Mouse (Mus musculus): ENCODE results near the gene Antxrl. TPM values are rescaled to one million over a fixed set of nuclear protein-coding genes. Genes with fewer than 3 reads are reported as not detected.

Antxrl gene
- total and polyA plus RNA-seq, 2 experiments = not detected

DNA sequence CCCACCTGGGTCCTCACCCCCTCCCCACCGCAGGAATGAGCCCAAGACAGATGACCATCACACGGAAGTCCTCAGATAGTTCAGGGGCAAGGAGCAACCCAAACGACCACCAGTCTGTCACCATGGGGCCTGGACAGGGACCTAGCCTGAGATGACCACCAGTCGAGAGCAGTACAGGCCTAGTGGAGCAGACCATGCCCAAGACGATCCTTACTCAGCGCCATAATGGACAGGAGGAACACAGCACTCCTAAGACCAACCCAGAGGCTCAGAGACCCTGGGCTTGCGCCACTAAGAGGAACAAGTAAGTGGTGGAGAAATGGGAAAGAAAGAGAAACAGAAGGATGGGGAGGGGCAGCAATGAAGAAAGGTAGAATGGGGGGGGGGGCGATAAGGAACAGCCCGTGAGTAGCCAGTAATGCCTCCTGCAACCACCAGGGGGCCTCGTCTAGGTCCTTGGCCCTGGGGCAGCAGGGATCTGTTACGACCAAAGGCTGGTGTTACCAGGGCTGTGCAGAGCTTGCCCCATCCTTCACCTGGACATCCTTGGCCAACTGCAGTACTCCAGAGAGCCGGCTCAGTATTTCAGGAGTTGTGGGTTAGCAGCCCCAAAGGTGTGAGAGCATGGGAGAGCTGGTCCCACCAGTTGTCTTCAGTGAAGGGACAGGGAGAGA, 54.0 kb downstream of the Antxrl start:
- 54% methylated on average over 12 of the region's 12 CpGs for WGBS

DNA sequence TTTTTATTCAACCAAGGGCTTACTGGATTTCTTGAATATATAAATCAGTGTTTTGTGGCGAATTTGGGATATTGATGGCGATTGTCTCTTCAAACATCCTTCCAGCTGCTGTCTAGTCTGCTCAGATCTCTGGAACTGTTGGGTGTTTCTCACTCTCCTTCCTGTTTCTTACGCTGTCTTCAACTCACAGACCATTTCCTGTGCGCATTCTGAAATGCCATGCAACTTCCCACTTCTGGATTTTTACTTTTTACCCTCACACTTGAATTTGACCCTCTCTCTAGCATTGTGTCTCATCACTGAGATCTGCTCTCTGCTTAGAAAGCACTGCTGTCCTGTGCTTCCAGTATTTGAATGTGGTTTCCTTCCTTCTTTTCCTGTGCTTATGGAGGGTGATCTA, 55.1 kb downstream of the Antxrl start:
- Histone ChIP-seq H3K4me3 (ENCODE audit: insufficient read depth, low read depth, low read length) (no peak overlapping the region), H3K27ac (replicated peaks; ENCODE audit: insufficient read depth, low read depth, low read length) (no peak overlapping the region), H3K9ac (ENCODE audit: low read depth, low read length) (no peak overlapping the region), H3K36me3 (ENCODE audit: control insufficient read depth, insufficient read depth, low read length) (no peaks in the 10 kb centered on the region), H3K27me3 (ENCODE audit: control insufficient read depth, insufficient read depth, low read length) (no peaks in the 10 kb centered on the region), H3K79me2 (ENCODE audit: control insufficient read depth, insufficient read depth, low read length) (no peaks in the 10 kb centered on the region), H3K4me1 (ENCODE audit: control insufficient read depth, insufficient read depth, low read length) (no peaks in the 10 kb centered on the region)
- no peak for TF ChIP-seq CTCF (IDR thresholded peaks at IDR 0.05; ENCODE audit: low read depth, low read length)
- no peak for TF ChIP-seq POLR2A (IDR thresholded peaks at IDR 0.05; ENCODE audit: extremely low read depth, insufficient read depth, low read length)
- WGBS = 76% methylated on average over 4 of the region's 4 CpGs
- DNase-seq (ENCODE audit: extremely low read depth, low read depth, low spot score) = no peak

More for the DNA sequence above, 54.0 kb downstream of the Antxrl start:
- Histone ChIP-seq H3K27ac (replicated peaks; ENCODE audit: insufficient read depth, low read depth, low read length) (no peak overlapping the region), H3K36me3 (ENCODE audit: control insufficient read depth, insufficient read depth, low read length) (no peaks in the 10 kb centered on the region), H3K9ac (ENCODE audit: low read depth, low read length) (no peak overlapping the region), H3K4me3 (ENCODE audit: insufficient read depth, low read depth, low read length) (no peak overlapping the region), H3K79me2 (ENCODE audit: control insufficient read depth, insufficient read depth, low read length) (no peaks in the 10 kb centered on the region), H3K4me1 (ENCODE audit: control insufficient read depth, insufficient read depth, low read length) (no peaks in the 10 kb centered on the region), H3K27me3 (ENCODE audit: control insufficient read depth, insufficient read depth, low read length) (no peaks in the 10 kb centered on the region)
- no peak for TF ChIP-seq POLR2A (IDR thresholded peaks at IDR 0.05; ENCODE audit: extremely low read depth, insufficient read depth, low read length)
- peak; percentile 77 for TF ChIP-seq CTCF (IDR thresholded peaks at IDR 0.05; ENCODE audit: low read depth, low read length)
- peak; percentile 5 for DNase-seq (ENCODE audit: extremely low read depth, low read depth, low spot score)

DNA sequence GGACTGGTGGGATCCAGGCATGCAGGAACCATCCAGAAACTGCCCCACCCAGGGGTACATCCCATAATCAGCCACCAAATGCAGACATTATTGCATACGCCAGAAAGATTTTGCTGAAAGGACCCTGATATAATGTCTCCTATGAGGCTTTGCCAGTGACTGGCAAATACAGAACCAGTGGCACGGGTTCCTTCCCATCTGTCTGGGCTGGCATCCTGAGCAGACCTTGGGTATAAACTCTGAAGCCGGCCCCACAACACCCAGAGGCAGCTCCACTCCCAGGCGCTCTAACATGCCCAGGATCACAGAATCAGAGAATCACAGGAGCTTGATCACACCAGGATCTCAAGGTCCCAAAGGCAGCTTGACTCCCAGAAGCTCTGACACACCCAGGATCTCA, 61.8 kb downstream of the Antxrl start:
- no peak for DNase-seq (ENCODE audit: extremely low read depth, low read depth, low spot score)
- H3K4me3 ChIP-seq (ENCODE audit: insufficient read depth, low read depth, low read length) = no peak overlapping the region
- H3K79me2 ChIP-seq (ENCODE audit: control insufficient read depth, insufficient read depth, low read length) = no peaks in the 10 kb centered on the region
- no peak overlapping the region for H3K27ac ChIP-seq (replicated peaks; ENCODE audit: insufficient read depth, low read depth, low read length)
- no peak overlapping the region for H3K9ac ChIP-seq (ENCODE audit: low read depth, low read length)
- H3K4me1 ChIP-seq (ENCODE audit: control insufficient read depth, insufficient read depth, low read length) = no peaks in the 10 kb centered on the region
- TF ChIP-seq CTCF (IDR thresholded peaks at IDR 0.05; ENCODE audit: low read depth, low read length) (no peak), POLR2A (IDR thresholded peaks at IDR 0.05; ENCODE audit: extremely low read depth, insufficient read depth, low read length) (no peak)
- 84% methylated on average over 4 of the region's 4 CpGs for WGBS
- no peaks in the 10 kb centered on the region for H3K36me3 ChIP-seq (ENCODE audit: control insufficient read depth, insufficient read depth, low read length)
- H3K27me3 ChIP-seq (ENCODE audit: control insufficient read depth, insufficient read depth, low read length) = no peaks in the 10 kb centered on the region

DNA sequence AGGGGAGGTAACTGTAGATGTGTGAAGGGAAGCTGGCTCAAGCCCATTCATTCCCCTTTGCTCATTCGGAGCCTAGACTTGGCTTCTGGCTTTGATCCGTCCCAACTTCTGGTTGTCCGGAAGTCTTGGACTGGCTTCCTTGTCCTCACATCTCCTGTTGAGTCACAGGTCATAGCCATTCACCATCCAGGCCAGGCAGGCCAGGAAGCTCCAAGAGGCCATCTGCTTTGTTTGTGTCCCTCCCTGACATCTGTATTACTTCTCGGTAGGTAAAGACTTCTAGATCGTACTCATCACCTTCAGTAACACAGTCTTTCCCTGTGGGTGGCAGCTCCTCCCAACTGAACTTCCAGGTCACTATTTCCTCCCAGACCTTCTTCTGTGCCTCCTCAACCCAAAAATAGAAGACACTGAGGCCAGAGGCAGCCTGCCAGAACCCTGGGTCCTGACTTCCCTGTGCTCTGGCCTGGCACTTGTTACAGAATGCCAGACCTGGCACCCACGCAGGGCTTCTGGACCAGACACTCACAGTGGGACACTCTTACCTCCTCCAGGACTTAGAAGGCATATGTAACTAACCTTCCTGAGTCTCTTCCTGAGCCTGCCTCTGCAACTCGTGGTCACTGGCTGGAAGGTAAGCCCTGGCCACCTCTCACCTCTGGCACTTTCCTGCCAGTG, 66.7 kb downstream of the Antxrl start:
- no peak for TF ChIP-seq CTCF (IDR thresholded peaks at IDR 0.05; ENCODE audit: low read depth, low read length)
- no peak for TF ChIP-seq POLR2A (IDR thresholded peaks at IDR 0.05; ENCODE audit: extremely low read depth, insufficient read depth, low read length)
- Histone ChIP-seq H3K36me3 (ENCODE audit: control insufficient read depth, insufficient read depth, low read length) (no peaks in the 10 kb centered on the region), H3K4me3 (ENCODE audit: insufficient read depth, low read depth, low read length) (no peak overlapping the region), H3K27ac (replicated peaks; ENCODE audit: insufficient read depth, low read depth, low read length) (no peak overlapping the region), H3K9ac (ENCODE audit: low read depth, low read length) (no peak overlapping the region), H3K27me3 (ENCODE audit: control insufficient read depth, insufficient read depth, low read length) (no peaks in the 10 kb centered on the region), H3K4me1 (ENCODE audit: control insufficient read depth, insufficient read depth, low read length) (no peaks in the 10 kb centered on the region), H3K79me2 (ENCODE audit: control insufficient read depth, insufficient read depth, low read length) (no peaks in the 10 kb centered on the region)
- DNase-seq (ENCODE audit: extremely low read depth, low read depth, low spot score) = no peak
- 65% methylated on average over 7 of the region's 7 CpGs for whole genome bisulfite sequencing

DNA sequence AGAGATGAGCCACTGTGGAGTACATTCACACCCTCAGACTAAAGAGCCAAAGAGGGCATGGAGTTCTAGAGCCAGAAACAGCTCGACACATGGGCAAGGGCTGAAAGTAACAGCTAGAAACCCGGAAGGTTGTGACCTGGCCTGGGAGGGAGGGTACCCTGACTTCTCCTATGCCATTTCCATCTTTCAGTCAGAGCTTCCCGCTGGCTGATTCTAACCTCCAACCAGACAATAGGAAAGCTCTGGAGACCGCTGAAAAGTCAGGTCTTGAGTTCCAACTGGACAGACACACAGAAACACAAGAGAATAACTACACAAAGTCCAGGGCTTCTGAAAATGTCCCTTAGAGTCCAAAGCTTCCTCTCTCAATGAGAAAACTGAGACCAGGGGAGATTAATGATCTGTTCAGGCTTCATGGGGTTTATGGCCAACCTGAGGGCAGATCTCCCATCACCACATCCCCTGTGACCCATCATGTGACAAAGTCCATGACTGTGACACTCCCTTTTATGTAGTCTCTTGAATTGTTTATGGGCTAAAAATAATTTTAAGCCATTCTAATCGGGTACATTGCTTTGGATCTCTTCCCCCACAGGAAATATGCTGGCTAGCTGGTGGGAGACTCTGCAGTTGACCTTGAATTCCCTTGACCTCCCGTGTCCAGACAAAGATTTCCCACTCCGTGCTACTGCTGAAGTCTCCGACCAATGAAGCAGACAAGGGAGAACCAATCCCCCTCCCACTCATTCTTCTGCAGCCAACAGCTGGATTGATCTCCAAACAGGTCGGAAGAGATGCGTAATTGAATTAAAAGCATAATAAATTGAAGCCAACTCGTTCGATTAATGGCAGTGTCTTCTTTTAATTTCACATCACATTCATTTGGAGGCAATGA, 67.8 kb downstream of the Antxrl start:
- Histone ChIP-seq H3K27me3 (ENCODE audit: control insufficient read depth, insufficient read depth, low read length) (no peaks in the 10 kb centered on the region), H3K27ac (replicated peaks; ENCODE audit: insufficient read depth, low read depth, low read length) (no peak overlapping the region), H3K36me3 (ENCODE audit: control insufficient read depth, insufficient read depth, low read length) (no peaks in the 10 kb centered on the region), H3K4me1 (ENCODE audit: control insufficient read depth, insufficient read depth, low read length) (no peaks in the 10 kb centered on the region), H3K79me2 (ENCODE audit: control insufficient read depth, insufficient read depth, low read length) (no peaks in the 10 kb centered on the region), H3K4me3 (ENCODE audit: insufficient read depth, low read depth, low read length) (no peak overlapping the region), H3K9ac (ENCODE audit: low read depth, low read length) (no peak overlapping the region)
- 70% methylated on average over 12 of the region's 12 CpGs for WGBS
- DNase-seq (ENCODE audit: extremely low read depth, low read depth, low spot score) = peak; percentile 3
- TF ChIP-seq POLR2A (IDR thresholded peaks at IDR 0.05; ENCODE audit: extremely low read depth, insufficient read depth, low read length) (no peak), CTCF (IDR thresholded peaks at IDR 0.05; ENCODE audit: low read depth, low read length) (no peak)
